Mouse (Mus musculus): ENCODE measurements at regions not wholly inside any gene's neighbourhood (a gene's known extent, or its start where the extent isn't known, plus 50 kb on each side); places are given as distances from the start of the nearest gene placed in this dataset.

DNA sequence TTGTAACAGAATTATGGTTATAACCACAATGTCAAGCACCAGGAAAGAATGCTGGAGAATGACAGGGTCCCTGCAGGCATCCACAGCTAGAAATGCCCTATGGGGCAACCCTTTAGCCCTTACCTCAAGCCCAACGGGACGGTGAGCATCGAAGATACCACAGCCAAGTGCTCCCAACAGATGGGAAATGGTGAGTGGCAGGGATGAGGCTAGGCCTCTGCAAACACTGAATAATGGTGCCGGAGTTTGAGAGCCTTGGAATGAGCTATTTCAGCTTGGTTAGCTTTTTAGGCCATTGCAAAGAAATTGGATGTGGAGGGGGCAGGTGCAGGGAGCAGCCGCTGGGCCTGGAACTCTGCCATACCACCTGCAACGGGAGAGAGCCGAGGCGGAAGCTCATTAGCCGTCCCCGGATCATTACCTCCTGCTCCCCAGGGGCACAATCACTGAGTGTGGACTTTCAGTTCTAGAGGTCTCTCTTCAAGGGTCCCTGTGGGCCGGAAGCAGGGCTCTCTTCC is 117.9 kb downstream of the Usp31 start:
- DNase-seq (ENCODE audit: low read depth, low spot score): no peak

DNA sequence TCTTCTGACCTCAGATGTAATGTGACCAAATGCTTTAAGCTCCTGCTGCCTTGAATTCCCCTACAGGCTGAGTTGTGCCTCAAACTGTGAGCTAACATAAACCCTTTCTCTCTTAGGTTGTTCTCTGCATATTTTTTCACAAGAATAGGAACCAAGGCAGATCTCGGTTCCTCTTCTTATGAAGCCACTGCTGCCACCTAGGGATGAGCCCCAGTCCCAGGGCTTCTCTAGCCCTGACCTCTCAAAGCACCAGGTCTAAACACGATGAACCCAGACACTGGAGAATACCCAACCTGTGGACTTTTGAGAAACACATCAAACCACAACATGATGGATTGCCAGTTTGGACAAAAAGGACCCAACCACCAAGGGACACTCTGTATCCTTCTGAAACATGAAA is 119.3 kb downstream of the Usp31 start:
- no peak for DNase-seq (ENCODE audit: low read depth, low spot score)

DNA sequence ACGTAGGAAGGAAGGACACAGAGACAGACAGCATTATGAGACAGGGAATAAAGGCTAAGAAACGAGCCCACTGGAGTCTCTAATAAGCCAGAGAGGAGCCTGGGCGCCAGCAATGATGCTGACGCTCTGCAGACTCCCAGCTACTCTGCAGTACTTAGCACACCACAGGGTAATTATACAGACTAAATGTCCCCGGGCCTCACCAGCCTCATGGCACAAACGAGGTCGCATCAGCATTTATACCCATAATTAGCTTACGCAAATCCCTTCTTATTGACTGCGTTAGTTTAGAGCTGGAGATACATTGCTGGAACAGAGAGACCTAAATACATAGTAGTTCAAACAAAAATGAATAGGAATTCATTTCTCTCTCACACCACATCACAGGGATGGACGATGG is 121.3 kb downstream of the Usp31 start:
- no peak for DNase-seq (ENCODE audit: low read depth, low spot score)

DNA sequence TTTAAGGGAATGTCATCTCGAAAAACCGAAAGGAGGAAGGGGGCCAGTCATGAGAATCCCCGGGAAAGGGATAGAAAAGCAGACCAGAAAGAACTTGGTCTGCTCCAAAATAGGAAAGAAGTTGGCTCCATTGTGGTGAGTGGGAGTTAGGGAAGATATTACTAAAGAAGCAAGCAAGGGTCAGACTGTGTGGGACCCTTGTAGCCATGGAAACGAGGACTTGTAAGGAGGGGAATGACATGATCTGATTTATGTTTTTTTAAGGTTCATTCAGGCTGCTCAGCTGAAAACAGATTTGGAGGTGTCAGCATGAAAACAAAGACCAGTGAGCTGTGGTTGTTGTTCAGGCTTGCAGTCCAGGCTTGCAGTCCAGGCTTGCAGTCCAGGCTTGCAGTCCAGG is 127.6 kb downstream of the Usp31 start:
- no peak for DNase-seq (ENCODE audit: low read depth, low spot score)

DNA sequence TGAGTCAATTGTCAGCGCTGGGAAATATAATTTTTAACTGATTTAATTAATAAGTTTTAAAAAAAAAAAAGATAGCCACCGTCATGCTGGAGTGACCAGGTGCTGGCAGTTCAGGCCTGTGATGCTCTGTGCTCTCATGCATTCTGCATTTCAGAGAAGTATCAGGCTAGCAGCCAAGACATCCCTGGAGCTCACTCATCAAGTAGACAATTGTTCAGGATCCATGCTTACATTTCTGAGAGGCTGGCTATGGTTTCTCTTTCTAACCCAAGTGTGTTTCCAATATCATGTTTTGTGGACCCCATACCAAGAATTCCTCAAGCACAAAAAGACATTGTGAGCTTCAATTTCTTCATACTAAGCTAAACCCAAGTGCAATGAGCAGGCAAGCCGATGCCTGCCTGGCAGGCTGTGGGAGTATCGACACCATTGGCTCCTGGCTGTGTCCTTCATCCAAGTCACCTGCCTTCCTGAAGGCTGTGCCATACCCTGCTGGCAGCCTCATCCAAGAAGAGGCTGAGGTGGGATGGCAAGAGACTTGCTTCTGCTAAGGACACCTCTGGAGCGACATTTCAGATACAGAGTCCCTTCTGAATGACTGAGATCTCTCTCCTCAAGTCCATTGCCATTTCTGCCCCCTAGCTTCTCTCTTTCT is 134.2 kb downstream of the Usp31 start:
- DNase-seq (ENCODE audit: low read depth, low spot score): no peak

DNA sequence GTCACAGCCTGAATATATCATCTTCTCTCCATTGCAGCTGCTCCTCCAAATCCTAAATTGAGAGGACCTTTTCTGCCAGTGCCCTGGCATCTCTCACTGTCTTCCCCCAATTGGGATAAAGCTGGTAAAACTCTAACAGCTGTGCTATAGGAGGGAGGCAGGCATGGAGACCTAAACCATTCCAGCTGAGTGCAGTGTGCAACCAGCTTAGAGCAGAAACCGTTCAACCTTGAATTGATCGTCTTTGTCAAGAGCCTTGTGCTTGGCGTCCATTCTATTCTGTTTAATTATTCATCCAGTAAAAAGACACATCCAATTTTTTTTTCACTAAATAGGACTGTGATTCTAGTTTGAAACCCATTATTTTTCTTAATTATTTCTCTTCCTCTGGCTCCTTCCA is 135.3 kb downstream of the Usp31 start:
- DNase-seq (ENCODE audit: low read depth, low spot score): no peak

DNA sequence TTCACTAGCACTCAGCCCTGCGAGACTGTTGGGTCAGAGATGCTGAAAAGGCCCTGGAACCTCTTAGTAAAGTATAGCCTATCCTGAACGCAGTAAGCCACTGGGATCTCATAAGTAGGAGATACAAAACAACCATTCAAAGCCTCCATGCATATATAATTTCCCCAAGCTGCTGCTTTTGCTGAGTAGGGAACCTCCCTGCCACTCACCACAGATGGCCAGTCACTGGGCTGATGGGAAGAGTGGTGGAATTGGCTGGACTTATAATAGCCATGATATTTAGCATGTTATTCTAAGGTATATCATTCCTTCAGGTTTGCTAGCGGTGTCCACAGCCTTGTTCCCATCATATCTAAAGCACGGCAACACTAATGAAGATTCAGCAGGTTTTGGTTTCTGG is 135.8 kb downstream of the Usp31 start:
- DNase-seq (ENCODE audit: low read depth, low spot score): no peak

DNA sequence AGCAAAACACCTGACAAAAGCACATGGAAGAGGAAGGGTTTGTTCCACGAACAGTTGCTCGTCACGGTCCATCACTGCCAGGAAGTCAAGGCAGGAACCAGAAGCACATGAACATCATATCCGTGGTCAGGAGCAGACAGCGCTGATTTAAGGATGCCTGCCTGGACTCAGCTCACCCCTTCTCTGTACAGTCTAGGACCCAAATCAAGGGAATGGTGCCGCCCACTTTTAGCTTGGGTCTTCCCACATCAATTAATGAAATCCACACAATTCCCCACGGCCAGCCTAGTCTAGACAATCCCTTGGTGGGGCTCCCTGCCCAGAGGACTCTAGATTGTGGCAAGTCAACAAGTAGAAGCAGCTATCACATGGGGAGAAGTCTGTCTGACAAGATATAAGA is 137.8 kb downstream of the Usp31 start:
- no peak for DNase-seq (ENCODE audit: low read depth, low spot score)

DNA sequence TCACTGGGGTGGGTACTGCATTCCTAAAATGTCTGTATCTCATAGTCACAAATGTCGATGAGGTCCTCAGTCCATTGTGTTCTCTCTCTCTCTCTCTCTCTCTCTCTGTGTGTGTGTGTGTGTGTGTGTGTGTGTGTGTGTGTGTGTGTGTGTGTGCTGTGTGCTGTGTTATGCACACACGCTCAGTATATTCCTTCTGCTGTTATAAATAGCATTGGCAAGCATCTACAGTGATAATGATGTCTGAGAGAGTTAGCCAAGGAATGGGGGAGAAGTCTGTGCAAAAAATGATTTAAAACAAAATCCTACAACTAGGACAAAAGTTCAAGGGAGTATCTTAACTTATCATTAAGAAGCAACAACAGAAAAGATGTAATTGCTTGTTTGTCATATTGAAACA is 139.0 kb downstream of the Usp31 start:
- DNase-seq (ENCODE audit: low read depth, low spot score): no peak

DNA sequence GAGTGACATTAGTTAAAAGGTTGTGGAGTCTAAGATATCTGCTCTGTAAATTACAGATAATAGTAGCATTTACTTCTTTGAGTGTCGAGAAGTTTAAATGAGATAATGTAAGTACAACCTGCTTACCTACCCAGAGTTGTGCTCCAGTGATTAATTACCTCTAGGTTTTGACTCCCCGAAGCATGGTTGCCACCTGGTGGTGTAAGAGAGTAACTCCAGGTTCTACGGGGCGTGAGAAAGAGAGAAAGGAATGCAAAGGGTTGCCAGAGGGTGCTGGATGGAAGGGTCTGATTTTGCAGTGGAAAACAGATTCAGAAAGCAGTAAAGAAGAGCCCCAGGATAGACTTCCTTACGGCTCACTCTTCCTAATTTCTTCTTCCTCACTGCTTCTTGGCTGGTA is 143.5 kb downstream of the Usp31 start:
- peak; percentile 1 for DNase-seq (ENCODE audit: low read depth, low spot score)

DNA sequence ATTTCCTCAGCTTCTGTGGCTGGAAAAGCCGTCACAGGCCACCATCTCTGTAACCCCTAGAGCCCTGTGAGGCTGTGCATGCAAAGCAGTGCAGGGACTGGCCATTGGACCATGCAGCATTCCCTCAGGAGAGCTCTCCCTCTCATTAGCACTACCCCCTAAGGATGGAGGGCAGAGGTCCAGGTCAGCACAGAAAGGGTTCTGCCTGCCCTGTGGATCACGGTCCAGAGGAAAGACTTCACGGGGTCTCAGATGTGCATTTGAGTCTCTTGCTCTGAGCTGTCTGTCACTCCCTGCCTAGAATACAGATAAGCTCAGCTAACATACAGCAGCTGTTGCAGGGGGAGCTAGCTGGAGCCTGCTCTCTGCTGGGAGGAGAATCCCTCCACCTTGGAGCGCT is 151.6 kb downstream of the Usp31 start:
- DNase-seq (ENCODE audit: low read depth, low spot score): no peak

All from c-Kit-negative CD71-positive TER-119-positive erythroid progenitor cells, embryonic 14.5 days (primary cell).